Mouse (Mus musculus): ENCODE measurements around the gene Mrvi1.

Mrvi1 gene

DNA sequence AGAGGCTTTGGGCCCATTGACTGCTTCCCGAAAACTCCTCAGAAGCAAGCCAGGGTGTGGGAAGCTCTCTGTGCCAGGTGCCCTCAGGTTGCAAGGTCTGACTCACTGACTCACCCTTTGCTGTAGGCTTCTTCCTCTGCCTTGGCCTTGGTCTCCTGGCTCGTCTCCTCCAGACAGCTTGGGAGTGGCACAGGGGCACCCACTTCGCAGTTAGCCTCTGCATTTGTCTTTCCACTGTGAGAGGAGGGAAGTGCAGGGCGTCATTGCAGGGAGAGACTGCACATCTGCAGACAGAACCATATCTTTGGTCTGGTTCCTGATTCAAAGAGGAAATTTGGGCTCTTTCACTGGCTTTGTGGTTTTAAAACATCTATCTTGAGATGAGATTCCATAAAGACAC, 104.2 kb downstream of the Mrvi1 start:
- no peak for DNase-seq

DNA sequence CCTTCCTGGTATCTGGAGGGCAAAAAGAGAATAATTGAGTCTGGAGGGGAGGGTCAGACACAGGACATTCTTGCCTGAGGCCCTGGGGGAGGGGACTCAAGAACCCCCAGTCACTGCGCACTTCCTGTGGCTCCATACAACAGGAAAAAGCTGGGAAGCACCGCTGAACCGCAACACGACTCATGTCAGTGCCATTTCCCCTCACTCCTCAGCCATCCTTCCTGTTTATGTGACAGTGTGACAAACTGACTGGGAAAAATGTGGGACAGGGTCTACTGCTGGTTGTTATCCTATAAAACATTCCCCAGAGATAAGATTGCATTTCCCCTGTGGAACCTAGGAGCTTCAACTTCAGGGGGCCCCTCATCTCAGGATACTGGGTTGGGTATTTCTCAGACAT, 105.3 kb downstream of the Mrvi1 start:
- DNase-seq, result peak; percentile 18

- DNase-seq, result no peak
Measured at GRCm38 (mm10) chr7:110868807-110869206, 113.5 kb downstream of the Mrvi1 start.

GRCm38 (mm10) chr7:110867116-110867515, 115.1 kb downstream of the Mrvi1 start:
- DNase-seq, result no peak

DNA sequence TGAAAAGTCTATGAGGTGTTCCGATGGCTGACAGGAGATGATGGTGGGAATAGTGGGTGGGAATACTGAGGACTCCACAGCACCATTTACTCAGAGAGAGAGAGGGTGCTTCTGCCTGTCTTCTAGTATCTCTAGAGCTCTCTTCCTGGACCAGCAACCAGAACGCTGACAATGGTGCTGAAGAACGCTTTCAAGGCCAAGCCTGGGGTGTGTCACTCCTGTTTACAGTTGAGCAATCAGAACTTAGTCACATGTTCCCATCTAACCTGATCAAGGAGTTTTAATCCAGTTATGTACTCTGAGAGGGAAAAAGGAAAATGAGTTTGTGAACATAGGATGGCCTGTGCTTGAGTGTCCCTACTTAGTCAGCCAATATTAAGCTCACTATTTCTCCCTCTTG, 116.2 kb downstream of the Mrvi1 start:
- no peak for DNase-seq

GRCm38 (mm10) chr7:110865570-110865969, 116.7 kb downstream of the Mrvi1 start:
- no peak for DNase-seq

DNA sequence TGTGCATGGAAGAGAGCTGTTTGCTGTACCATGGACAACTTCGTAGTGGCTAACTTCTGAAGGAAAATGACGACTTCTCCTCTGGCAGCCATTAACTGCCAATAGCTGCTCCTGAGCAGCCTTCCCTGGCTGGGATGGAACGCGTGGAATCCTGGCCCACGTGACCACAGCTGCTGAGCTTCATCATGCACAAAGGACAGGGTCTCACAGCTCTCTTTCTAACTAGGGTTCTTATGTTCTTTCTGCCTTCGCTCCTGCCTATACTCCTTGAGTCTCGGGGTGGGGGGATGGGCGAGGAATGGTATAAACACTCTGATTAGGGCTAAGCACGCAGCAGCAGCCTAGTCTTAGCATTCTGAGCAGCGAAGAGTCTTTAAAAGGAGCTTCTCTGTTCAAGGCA, 117.2 kb downstream of the Mrvi1 start:
- DNase-seq, result peak; percentile 24

GRCm38 (mm10) chr7:110862751-110863289, 119.4 kb downstream of the Mrvi1 start, which contains the start of gene Lyve1:
TSS of gene Lyve1 (minus strand) at chr7:110863239.
- DNase-seq, result no peak

- DNase-seq, result no peak
Measured at GRCm38 (mm10) chr7:110860129-110860528, 122.1 kb downstream of the Mrvi1 start.

DNA sequence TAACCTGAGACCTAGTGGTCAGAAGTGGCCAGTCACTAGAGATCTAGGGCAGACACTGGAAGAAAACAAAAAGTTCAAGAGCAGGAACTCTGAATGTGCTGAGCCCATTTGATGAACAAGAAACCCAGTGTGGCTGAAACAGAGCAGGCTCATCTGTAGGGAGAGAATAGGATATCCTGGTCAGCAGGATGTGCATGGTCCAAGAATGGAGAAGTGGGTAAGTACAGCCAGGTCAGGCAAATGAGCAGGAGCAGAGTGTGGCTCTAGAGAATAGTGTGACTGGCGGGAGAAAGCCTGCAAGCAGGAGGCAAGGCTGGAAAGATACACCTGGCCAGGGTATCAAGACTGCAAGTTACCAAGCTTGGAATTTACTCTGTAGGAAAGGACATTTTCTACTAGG, 126.7 kb downstream of the Mrvi1 start:
- DNase-seq, result no peak

DNA sequence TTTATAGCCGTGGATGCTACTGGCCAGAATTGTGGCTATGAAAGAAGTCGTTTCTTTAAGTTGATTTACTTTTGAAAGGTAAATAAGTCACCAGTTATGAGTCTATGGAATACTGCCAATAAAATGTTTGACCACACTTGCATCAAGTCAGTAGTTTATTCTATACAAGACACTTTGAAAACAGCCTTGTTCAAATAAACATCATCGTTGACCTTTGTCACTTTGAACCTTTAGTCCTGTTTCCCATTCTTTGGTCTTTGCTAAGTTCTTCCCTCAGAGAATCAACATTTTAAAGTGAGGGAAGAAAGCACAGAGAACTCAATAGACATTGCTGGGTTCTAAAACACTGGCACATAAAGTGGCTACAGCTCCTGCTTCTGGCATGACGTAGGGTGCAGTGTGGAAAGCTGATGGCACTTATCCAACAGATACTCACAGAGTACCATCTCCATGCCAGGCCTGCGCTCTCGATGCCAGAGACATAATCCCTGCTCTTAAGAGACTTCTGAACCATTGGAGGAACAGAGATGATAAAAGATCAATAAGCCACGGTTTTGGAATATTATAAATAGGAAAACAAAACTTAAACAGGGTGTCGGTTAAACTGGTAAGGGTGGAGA, 127.2 kb downstream of the Mrvi1 start:
- DNase-seq, result no peak

GRCm38 (mm10) chr7:110854519-110854918, 127.7 kb downstream of the Mrvi1 start:
- DNase-seq, result no peak

GRCm38 (mm10) chr7:110853611-110854010, 128.7 kb downstream of the Mrvi1 start:
- DNase-seq, result no peak

- peak; percentile 8 for DNase-seq
Measured at GRCm38 (mm10) chr7:110851541-110852203, 130.6 kb downstream of the Mrvi1 start.

GRCm38 (mm10) chr7:110848371-110848770, 133.9 kb downstream of the Mrvi1 start:
- DNase-seq, result no peak

DNA sequence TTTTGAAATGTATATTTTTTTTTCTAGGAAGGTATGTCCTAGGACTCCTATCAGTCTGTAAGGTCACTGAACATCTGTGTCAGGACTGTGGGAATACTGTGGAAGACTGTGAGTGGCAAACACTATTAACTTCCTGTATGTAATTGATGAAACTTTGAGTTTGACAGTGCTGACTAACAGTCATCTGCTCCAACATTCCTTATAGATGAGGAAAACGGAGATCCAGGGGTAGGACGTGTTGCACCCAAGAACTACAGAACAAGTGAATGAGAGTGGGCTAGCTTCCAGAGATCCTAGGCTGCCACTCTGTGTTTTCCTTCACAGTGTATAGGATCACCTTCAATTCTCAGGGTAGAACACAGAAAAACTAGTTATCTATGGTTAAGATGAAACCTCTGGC, 134.9 kb downstream of the Mrvi1 start:
- no peak for DNase-seq

- DNase-seq, result peak; percentile 93
Measured at GRCm38 (mm10) chr7:110843916-110844874, 138.1 kb downstream of the Mrvi1 start, which contains the start of gene Rnf141. TSS of gene Rnf141 (minus strand) at chr7:110844457.

DNA sequence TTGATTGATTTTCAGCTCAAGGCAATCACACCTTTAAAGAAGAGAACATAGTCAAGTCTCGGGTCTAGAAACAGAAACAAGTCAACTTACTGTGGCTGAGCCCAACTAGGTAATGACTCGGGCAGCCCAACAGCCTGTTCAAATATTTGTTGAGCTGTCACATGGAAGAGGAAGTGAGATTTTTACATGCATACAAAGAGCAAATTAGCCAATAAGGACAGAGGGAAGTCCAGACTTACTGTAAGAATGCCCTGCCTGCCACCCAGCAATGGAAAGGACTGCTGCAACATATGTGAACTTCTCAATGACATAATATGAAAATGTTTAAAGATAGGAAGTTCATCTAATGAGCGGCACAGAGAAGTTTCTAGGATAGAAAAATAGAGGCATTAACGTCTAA, 141.9 kb downstream of the Mrvi1 start:
- DNase-seq, result no peak

- DNase-seq, result no peak
Measured at GRCm38 (mm10) chr7:110834522-110834921, 147.7 kb downstream of the Mrvi1 start.

DNA sequence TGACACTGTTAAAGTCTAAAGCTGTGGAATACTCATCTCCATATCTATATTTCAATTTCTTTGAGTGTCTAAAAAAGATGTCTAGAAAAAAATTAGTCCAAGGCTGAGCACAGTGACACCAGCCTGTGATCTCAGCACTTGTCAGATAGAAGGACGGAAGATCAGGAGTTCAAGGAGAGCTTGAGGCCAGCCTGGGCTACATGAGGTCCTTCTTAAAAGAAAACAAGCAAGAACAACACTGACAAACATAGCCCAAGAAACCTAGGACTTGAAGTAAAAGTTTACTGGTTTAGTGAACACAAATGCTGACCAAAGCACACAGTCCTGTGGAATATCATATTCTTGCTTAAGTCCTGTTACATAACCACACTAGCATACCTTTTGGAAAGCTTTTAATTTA, 148.2 kb downstream of the Mrvi1 start:
- no peak for DNase-seq

GRCm38 (mm10) chr7:110833024-110833423, 149.2 kb downstream of the Mrvi1 start:
- no peak for DNase-seq

DNA sequence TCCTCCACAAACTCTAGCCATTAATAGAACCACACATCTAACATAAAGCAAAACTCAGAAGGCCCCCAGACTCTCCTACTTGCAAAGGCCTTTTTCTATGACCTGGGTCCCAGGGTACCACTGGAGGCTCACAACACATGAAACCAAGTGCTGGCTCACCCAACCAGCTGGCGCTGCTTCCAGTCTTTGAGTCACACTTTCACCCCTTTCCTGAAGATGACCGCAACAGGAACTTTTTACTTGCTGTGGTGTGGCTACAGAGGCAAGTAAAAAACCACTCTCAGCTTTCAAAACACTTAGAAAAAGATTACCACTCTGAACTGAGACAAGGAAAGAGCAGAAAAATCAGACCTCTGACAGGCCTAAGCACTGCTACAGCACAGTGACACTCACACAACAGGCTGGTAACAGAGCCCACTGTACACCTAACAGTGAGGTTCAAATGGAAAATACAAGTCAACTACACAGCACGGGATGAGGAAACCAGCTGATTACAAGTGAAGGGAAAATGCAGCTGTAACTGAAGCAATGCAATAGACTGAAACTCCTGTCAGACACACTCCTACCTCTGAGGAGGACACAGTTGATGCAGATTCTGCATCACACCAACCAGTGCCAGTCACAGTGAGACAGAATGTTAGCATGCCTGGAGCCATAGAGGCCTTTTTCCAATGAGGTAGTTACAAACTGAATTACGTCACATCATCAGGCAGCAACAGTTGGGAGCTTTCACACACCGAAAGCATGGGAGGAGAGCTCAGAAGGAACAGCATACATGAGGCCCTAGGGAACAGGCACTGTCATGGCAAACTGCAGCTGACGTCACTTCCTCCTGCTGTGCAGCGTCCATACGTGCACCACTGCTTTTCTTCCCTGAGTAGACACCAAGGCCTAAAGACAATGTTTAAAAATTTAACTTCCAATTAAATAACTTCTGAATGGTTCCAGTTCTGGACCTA, 158.0 kb downstream of the Mrvi1 start:
- no peak for DNase-seq
